Mouse (Mus musculus) ES-E14 (cell line): Measurements from ENCODE around the gene Scn3b. TPM values are rescaled to one million over a fixed set of nuclear protein-coding genes. Genes with fewer than 3 reads are reported as not detected.

ENCODE experiments used
- DNase-seq: peaks from one replicate; pipeline ENCODE4 v3.0.0-alpha.2; 2013; ENCODE audit warnings: low read depth, low spot score
- H3K27ac ChIP-seq: 2 replicates; pipeline ENCODE4 v1.5.1; 2012; ENCODE audit warnings: low read depth, mild to moderate bottlenecking, low read length, moderate library complexity, mixed read lengths; ENCODE audit not compliant: poor library complexity, insufficient read depth, severe bottlenecking
- H3K36me3 ChIP-seq: 2 replicates; pipeline ENCODE4 v1.6.1; 2012; ENCODE audit warnings: mild to moderate bottlenecking, low read length, moderate library complexity, mixed read lengths; ENCODE audit not compliant: control insufficient read depth, poor library complexity, insufficient read depth, severe bottlenecking
- H3K4me1 ChIP-seq, 2 experiments: fragments of 150-350 bp in 1 of 2; sonication (generic) in 1 of 2; 2 replicates each; pipeline ENCODE4 v1.6.1; 2012; ENCODE audit warnings: low read length in 2 of 2, mild to moderate bottlenecking in 1 of 2, mixed read lengths in 1 of 2; ENCODE audit not compliant: control insufficient read depth in 2 of 2, insufficient read depth in 2 of 2, poor library complexity in 1 of 2
- H3K4me3 ChIP-seq, 2 experiments: fragments of 150-350 bp in 1 of 2; sonication (generic) in 1 of 2; 2 replicates each; pipeline ENCODE4 v1.5.1; 2012; ENCODE audit warnings: low read length in 2 of 2, low read depth in 1 of 2, mild to moderate bottlenecking in 1 of 2, mixed read lengths in 1 of 2; ENCODE audit not compliant: insufficient read depth in 1 of 2, poor library complexity in 1 of 2, severe bottlenecking in 1 of 2
- H3K9ac ChIP-seq: 2 replicates; pipeline ENCODE4 v1.6.1; 2012; ENCODE audit warnings: low read depth, mild to moderate bottlenecking, low read length, mixed read lengths; ENCODE audit not compliant: poor library complexity, insufficient read depth, severe bottlenecking
- H3K9me3 ChIP-seq: fragments of 150-350 bp; sonication (generic); 2 replicates; pipeline ENCODE4 v1.6.1; 2012; ENCODE audit warnings: low read depth, mild to moderate bottlenecking, low read length; ENCODE audit not compliant: control insufficient read depth, insufficient read depth
- CHD2 ChIP-seq: IDR thresholded peaks from 2 replicates; pipeline ENCODE4 v1.6.1; 2014; ENCODE audit warnings: mild to moderate bottlenecking, low read depth, low read length, inconsistent platforms
- HCFC1 ChIP-seq: IDR thresholded peaks from 2 replicates; pipeline ENCODE4 v1.6.1; 2012; ENCODE audit warnings: low read length, inconsistent platforms, borderline replicate concordance; ENCODE audit not compliant: insufficient read depth
- MAFK ChIP-seq: IDR thresholded peaks from 2 replicates; pipeline ENCODE4 v1.6.1; 2014; ENCODE audit warnings: mild to moderate bottlenecking, low read depth, low read length, inconsistent platforms; ENCODE audit not compliant: insufficient read depth
- ZC3H11A ChIP-seq: IDR thresholded peaks from 2 replicates; pipeline ENCODE4 v1.6.1; 2012; ENCODE audit warnings: low read depth, mild to moderate bottlenecking, inconsistent platforms, low read length, borderline replicate concordance
- ZNF384 ChIP-seq: IDR thresholded peaks from 2 replicates; pipeline ENCODE4 v1.6.1; 2012; ENCODE audit warnings: low read depth, low read length, inconsistent platforms
- in situ Hi-C, 2 experiments: fragments of 600-800 bp; cut with MboI; formaldehyde crosslinking; loops; one replicate each; pipeline ENCODE4 v1.15.1; 2025; ENCODE audit warnings: low sequenced_read_pairs in 2 of 2, inconsistent platforms in 1 of 2; ENCODE audit not compliant: unreplicated experiment in 2 of 2
- total RNA-seq: library from RNA; depleted of rRNA; stranded (reverse); fragments of 300-350 nt; gene quantifications from 2 replicates; pipeline ENCODE4 v1.2.3, GENCODE M21; 2012

The Scn3b gene
- total RNA-seq, 1 experiment: 3.1 TPM

DNA sequence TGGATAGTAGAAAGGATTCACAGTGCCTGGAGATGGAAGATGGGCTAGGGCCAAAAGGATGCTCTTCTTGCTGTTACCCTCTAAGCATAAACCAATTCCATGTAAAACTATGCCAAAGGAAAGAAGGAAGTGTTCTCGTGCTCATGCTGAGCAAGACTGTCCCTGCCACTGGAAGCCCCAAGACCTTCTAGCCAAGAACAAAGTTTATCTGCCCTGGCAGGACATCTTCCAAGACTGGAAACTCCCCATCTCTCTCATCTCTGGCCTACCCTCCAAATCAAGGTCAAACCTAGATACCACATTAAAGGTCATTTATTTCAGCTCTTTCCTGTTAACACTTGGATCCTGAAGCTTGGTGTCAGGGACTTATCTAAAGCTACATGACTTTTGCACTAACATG, 25.8 kb downstream of the Scn3b start:
- TF ChIP-seq ZNF384 (no peak), CHD2 (no peak), ZC3H11A (no peak), MAFK (no peak), HCFC1 (no peak)
- in situ Hi-C loops: no loop called here
- peaks cover 0 to 5% of the 10 kb centered on the region in 2 experiments; a peak in 3 of 4 replicates for H3K4me1 ChIP-seq
- no peak overlapping the region for H3K4me3 ChIP-seq
- H3K36me3 ChIP-seq: peaks cover 18% of the 10 kb centered on the region
- no peak overlapping the region for H3K27ac ChIP-seq
- DNase-seq: no peak
- H3K9me3 ChIP-seq: no peaks in the 10 kb centered on the region
- no peak overlapping the region for H3K9ac ChIP-seq

DNA sequence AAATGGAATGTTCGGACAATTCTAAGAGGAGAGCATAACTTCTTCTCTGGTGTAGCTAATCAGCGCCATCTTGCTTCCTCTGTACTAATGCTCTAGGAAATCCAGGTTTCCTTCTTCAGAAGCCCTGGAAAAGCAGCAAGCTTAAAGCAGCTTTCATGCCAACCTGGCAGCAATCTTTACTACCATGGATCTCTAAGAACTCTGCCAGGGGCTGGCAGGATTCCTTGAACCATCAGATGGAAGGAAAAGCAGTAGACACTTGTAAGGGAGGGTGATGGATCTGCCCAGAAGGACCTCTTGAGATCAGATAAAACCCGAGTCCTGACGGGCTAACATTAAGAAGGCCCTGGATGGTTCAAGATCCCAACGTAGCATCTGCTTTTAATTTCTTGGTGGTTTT, 27.2 kb downstream of the Scn3b start:
- peaks cover 23% of the 10 kb centered on the region for H3K36me3 ChIP-seq
- H3K4me3 ChIP-seq: no peak overlapping the region
- H3K9ac ChIP-seq: no peak overlapping the region
- H3K4me1 ChIP-seq: peaks cover 0 to 5% of the 10 kb centered on the region in 2 experiments; a peak in 3 of 4 replicates
- in situ Hi-C loops: no loop called here
- DNase-seq: no peak
- H3K9me3 ChIP-seq: no peaks in the 10 kb centered on the region
- no peak for TF ChIP-seq MAFK
- H3K27ac ChIP-seq: no peak overlapping the region

DNA sequence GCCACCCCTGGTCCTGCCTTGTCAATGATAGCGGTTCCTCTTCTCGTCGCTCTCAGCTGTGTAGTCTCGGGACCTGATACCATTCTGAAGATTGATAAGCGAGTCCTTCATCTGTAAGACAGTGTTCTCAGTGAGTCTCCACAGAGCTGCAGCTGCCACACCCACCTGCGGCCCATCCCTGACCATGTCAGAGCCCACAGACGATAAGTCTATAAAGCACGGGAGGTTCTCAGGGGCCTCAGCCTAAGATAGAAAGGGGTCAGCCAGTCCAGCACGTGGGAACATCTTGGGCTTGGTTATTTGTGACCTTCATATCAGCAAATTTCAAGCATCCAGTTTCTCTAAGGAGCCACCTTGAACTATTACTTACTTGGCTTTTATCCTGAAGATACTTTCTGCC, 29.0 kb downstream of the Scn3b start:
- TF ChIP-seq CHD2 (no peak), ZC3H11A (no peak), MAFK (no peak), ZNF384 (no peak), HCFC1 (no peak)
- Histone ChIP-seq H3K36me3 (peaks cover 26% of the 10 kb centered on the region), H3K27ac (no peak overlapping the region), H3K4me1 (peaks cover 0 to 5% of the 10 kb centered on the region in 2 experiments; a peak in 3 of 4 replicates), H3K4me3 (no peak overlapping the region), H3K9me3 (no peaks in the 10 kb centered on the region), H3K9ac (no peak overlapping the region)
- in situ Hi-C loops: no loop called here
- DNase-seq: no peak

DNA sequence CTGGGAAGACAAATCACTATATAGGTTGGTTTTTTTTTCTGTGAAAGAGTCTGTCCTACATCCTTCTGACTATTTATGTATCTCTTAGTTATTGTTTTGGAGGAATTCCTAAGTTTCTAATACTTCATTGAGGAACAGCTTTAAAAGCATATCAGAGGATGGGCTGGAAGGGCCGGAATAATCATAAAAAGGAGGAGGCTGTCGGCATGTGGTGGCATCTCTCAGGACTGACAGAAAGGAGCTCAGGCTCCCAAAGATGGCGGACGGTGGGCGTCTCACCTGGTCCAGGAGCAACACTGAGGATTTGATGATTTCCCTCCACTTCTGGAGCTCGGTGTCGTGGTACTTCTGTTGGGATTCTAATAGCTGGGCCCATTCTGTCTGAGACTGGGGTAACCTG, 30.3 kb downstream of the Scn3b start:
- no peaks in the 10 kb centered on the region for H3K9me3 ChIP-seq
- no peak overlapping the region for H3K27ac ChIP-seq
- H3K36me3 ChIP-seq: peaks cover 21% of the 10 kb centered on the region
- in situ Hi-C loops: no loop called here
- no peak for DNase-seq
- H3K4me3 ChIP-seq: no peak overlapping the region
- no peak overlapping the region for H3K9ac ChIP-seq
- H3K4me1 ChIP-seq: peaks cover 0 to 5% of the 10 kb centered on the region in 2 experiments; a peak in 3 of 4 replicates
- TF ChIP-seq ZC3H11A: no peak
- no peak for TF ChIP-seq ZNF384
- TF ChIP-seq CHD2: no peak
- TF ChIP-seq MAFK: no peak
- TF ChIP-seq HCFC1: no peak
